Mouse (Mus musculus): Measurements from ENCODE around the gene Gm11111. TPM values are rescaled to one million over a fixed set of nuclear protein-coding genes. Genes with fewer than 3 reads are reported as not detected.

Gene Gm11111
- polyA plus RNA-seq, 1 experiment: not detected

GRCm38 (mm10) chr5:98541333-98541732 is 11.2 kb upstream of the Gm11111 start:
- TF ChIP-seq MAX (IDR thresholded peaks at IDR 0.05) (no peak), CEBPB (IDR thresholded peaks at IDR 0.05; ENCODE audit: low read depth) (no peak), FOSL1 (IDR thresholded peaks at IDR 0.05; ENCODE audit: insufficient read depth, low read length, poor library complexity, severe bottlenecking) (no peak), USF1 (IDR thresholded peaks at IDR 0.05; ENCODE audit: low read depth) (no peak), MYOG (IDR thresholded peaks at IDR 0.05; ENCODE audit: control insufficient read depth, extremely low read depth, insufficient read length) (no peak), MYOD1 (IDR thresholded peaks at IDR 0.05; ENCODE audit: control insufficient read depth, insufficient read length, low read depth) (no peak), CTCF (IDR thresholded peaks at IDR 0.05; ENCODE audit: control insufficient read depth, insufficient read depth, insufficient read length) (no peak)
- no peaks in the 10 kb centered on the region for H3K79me2 ChIP-seq (ENCODE audit: control insufficient read depth, insufficient read depth)
- H3ac ChIP-seq (ENCODE audit: control insufficient read depth, insufficient read length, low read depth): no peak overlapping the region
- H3K27me3 ChIP-seq (ENCODE audit: control insufficient read depth, insufficient read depth, insufficient read length): no peaks in the 10 kb centered on the region
- H3K36me3 ChIP-seq (ENCODE audit: control insufficient read depth, insufficient read depth): no peaks in the 10 kb centered on the region
- H3K4me3 ChIP-seq (ENCODE audit: insufficient read depth, poor library complexity, severe bottlenecking): no peak overlapping the region
- H3K79me3 ChIP-seq (ENCODE audit: low read depth): no peaks in the 10 kb centered on the region

GRCm38 (mm10) chr5:98550285-98550684 is 2.2 kb upstream of the Gm11111 start:
- no peaks in the 10 kb centered on the region for H3K27me3 ChIP-seq (ENCODE audit: control insufficient read depth, insufficient read depth, insufficient read length)
- no peak overlapping the region for H3K4me3 ChIP-seq (ENCODE audit: insufficient read depth, poor library complexity, severe bottlenecking)
- H3K36me3 ChIP-seq (ENCODE audit: control insufficient read depth, insufficient read depth): no peaks in the 10 kb centered on the region
- H3ac ChIP-seq (ENCODE audit: control insufficient read depth, insufficient read length, low read depth): no peak overlapping the region
- H3K79me3 ChIP-seq (ENCODE audit: low read depth): no peaks in the 10 kb centered on the region
- no peaks in the 10 kb centered on the region for H3K79me2 ChIP-seq (ENCODE audit: control insufficient read depth, insufficient read depth)
- no peak for TF ChIP-seq CTCF (IDR thresholded peaks at IDR 0.05; ENCODE audit: control insufficient read depth, insufficient read depth, insufficient read length)
- TF ChIP-seq MYOG (IDR thresholded peaks at IDR 0.05; ENCODE audit: control insufficient read depth, extremely low read depth, insufficient read length): no peak
- no peak for TF ChIP-seq CEBPB (IDR thresholded peaks at IDR 0.05; ENCODE audit: low read depth)
- no peak for TF ChIP-seq MYOD1 (IDR thresholded peaks at IDR 0.05; ENCODE audit: control insufficient read depth, insufficient read length, low read depth)
- no peak for TF ChIP-seq MAX (IDR thresholded peaks at IDR 0.05)
- TF ChIP-seq USF1 (IDR thresholded peaks at IDR 0.05; ENCODE audit: low read depth): no peak

GRCm38 (mm10) chr5:98550873-98551272 is 1.6 kb upstream of the Gm11111 start:
- H3K79me3 ChIP-seq (ENCODE audit: low read depth): no peaks in the 10 kb centered on the region
- H3K79me2 ChIP-seq (ENCODE audit: control insufficient read depth, insufficient read depth): no peaks in the 10 kb centered on the region
- TF ChIP-seq USF1 (IDR thresholded peaks at IDR 0.05; ENCODE audit: low read depth) (no peak), MYOD1 (IDR thresholded peaks at IDR 0.05; ENCODE audit: control insufficient read depth, insufficient read length, low read depth) (no peak), MYOG (IDR thresholded peaks at IDR 0.05; ENCODE audit: control insufficient read depth, extremely low read depth, insufficient read length) (no peak), MAX (IDR thresholded peaks at IDR 0.05) (no peak), CTCF (IDR thresholded peaks at IDR 0.05; ENCODE audit: control insufficient read depth, insufficient read depth, insufficient read length) (no peak), FOSL1 (IDR thresholded peaks at IDR 0.05; ENCODE audit: insufficient read depth, low read length, poor library complexity, severe bottlenecking) (no peak)
- H3ac ChIP-seq (ENCODE audit: control insufficient read depth, insufficient read length, low read depth): no peak overlapping the region
- H3K4me3 ChIP-seq (ENCODE audit: insufficient read depth, poor library complexity, severe bottlenecking): no peak overlapping the region
- no peaks in the 10 kb centered on the region for H3K27me3 ChIP-seq (ENCODE audit: control insufficient read depth, insufficient read depth, insufficient read length)
- no peaks in the 10 kb centered on the region for H3K36me3 ChIP-seq (ENCODE audit: control insufficient read depth, insufficient read depth)

- Histone ChIP-seq H3K36me3 (ENCODE audit: control insufficient read depth, insufficient read depth) (no peaks in the 10 kb centered on the region), H3K79me2 (ENCODE audit: control insufficient read depth, insufficient read depth) (no peaks in the 10 kb centered on the region), H3K4me3 (ENCODE audit: insufficient read depth, poor library complexity, severe bottlenecking) (no peak overlapping the region), H3K79me3 (ENCODE audit: low read depth) (no peaks in the 10 kb centered on the region), H3ac (ENCODE audit: control insufficient read depth, insufficient read length, low read depth) (no peak overlapping the region), H3K27me3 (ENCODE audit: control insufficient read depth, insufficient read depth, insufficient read length) (no peaks in the 10 kb centered on the region)
- TF ChIP-seq CTCF (IDR thresholded peaks at IDR 0.05; ENCODE audit: control insufficient read depth, insufficient read depth, insufficient read length) (no peak), MYOG (IDR thresholded peaks at IDR 0.05; ENCODE audit: control insufficient read depth, extremely low read depth, insufficient read length) (no peak), MAX (IDR thresholded peaks at IDR 0.05) (no peak), MYOD1 (IDR thresholded peaks at IDR 0.05; ENCODE audit: control insufficient read depth, insufficient read length, low read depth) (no peak), FOSL1 (IDR thresholded peaks at IDR 0.05; ENCODE audit: insufficient read depth, low read length, poor library complexity, severe bottlenecking) (no peak), USF1 (IDR thresholded peaks at IDR 0.05; ENCODE audit: low read depth) (no peak), CEBPB (IDR thresholded peaks at IDR 0.05; ENCODE audit: low read depth) (no peak)
These were observed 511 bp downstream of the Gm11111 start for GRCm38 (mm10) chr5:98552811-98553601.

- no peaks in the 10 kb centered on the region for H3K79me2 ChIP-seq (ENCODE audit: control insufficient read depth, insufficient read depth)
- H3K79me3 ChIP-seq (ENCODE audit: low read depth): no peaks in the 10 kb centered on the region
- peaks cover 3% of the 10 kb centered on the region for H3K27me3 ChIP-seq (ENCODE audit: control insufficient read depth, insufficient read depth, insufficient read length)
- TF ChIP-seq FOSL1 (IDR thresholded peaks at IDR 0.05; ENCODE audit: insufficient read depth, low read length, poor library complexity, severe bottlenecking) (no peak), USF1 (IDR thresholded peaks at IDR 0.05; ENCODE audit: low read depth) (no peak), CTCF (IDR thresholded peaks at IDR 0.05; ENCODE audit: control insufficient read depth, insufficient read depth, insufficient read length) (no peak), MYOG (IDR thresholded peaks at IDR 0.05; ENCODE audit: control insufficient read depth, extremely low read depth, insufficient read length) (no peak), MAX (IDR thresholded peaks at IDR 0.05) (no peak), MYOD1 (IDR thresholded peaks at IDR 0.05; ENCODE audit: control insufficient read depth, insufficient read length, low read depth) (no peak), CEBPB (IDR thresholded peaks at IDR 0.05; ENCODE audit: low read depth) (no peak)
- no peaks in the 10 kb centered on the region for H3K36me3 ChIP-seq (ENCODE audit: control insufficient read depth, insufficient read depth)
- no peak overlapping the region for H3ac ChIP-seq (ENCODE audit: control insufficient read depth, insufficient read length, low read depth)
- H3K4me3 ChIP-seq (ENCODE audit: insufficient read depth, poor library complexity, severe bottlenecking): no peak overlapping the region
These were observed 8.8 kb downstream of the Gm11111 start for GRCm38 (mm10) chr5:98561301-98561700.
